ENCODE assay signal across 9 mouse cellular contexts in genomic region chr5:118379245-118380051, GRCm38 (mm10).
A peak's percentile ranks its signal among the peaks of the same experiment; 100 is the strongest.
DNase-seq lines count a peak whose midpoint lies in the region; ATAC-seq lines count a peak whose summit lies in the region.
"Had no signal": no experiment of that assay in that cellular context is flagged by ENCODE, and none has a peak within 500 bp of the region (broad histone marks: within the 10 kb centered on the region; RNA-seq: fewer than 3 reads in every experiment).

No protein-coding gene starts in this region.

- 32% methylated on average over 24 of the region's 24 CpGs for WGBS in midbrain, embryonic 16.5 days
- 36% methylated on average over 24 of the region's 24 CpGs for WGBS in midbrain, embryonic 15.5 days
- 29% methylated on average over 24 of the region's 24 CpGs for WGBS in hindbrain, embryonic 15.5 days
- 55% methylated on average over 24 of the region's 24 CpGs for WGBS in liver, embryonic 12.5 days (ENCODE audit: insufficient replicate concordance)
- 41% methylated on average over 24 of the region's 24 CpGs for WGBS in neural tube, embryonic 12.5 days

- no peak for DNase-seq in adrenal gland, postnatal 36 days

- no peak overlapping the region for H3K4me3 ChIP-seq in midbrain, embryonic 16.5 days (ENCODE audit: low read depth, low read length)
- no peak overlapping the region for H3K4me3 ChIP-seq in midbrain, embryonic 15.5 days
- no peak overlapping the region for H3K4me3 ChIP-seq in hindbrain, embryonic 15.5 days
- H3K4me3 ChIP-seq in liver, embryonic 12.5 days: no peak overlapping the region
- H3K4me3 ChIP-seq in neural tube, embryonic 12.5 days: no peak overlapping the region

- ATAC-seq in midbrain, embryonic 16.5 days: no peak
- no peak for ATAC-seq in midbrain, embryonic 15.5 days (replicated peaks)
- ATAC-seq in hindbrain, embryonic 15.5 days (ENCODE audit: low FRiP score, low read depth): no peak
- ATAC-seq in liver, embryonic 12.5 days: no peak
- ATAC-seq in neural tube, embryonic 12.5 days (ENCODE audit: low FRiP score, low read depth): no peak
- ATAC-seq in frontal cortex, adult (ENCODE audit: low TSS enrichment): no peak
- no peak for ATAC-seq in granulocyte monocyte progenitor cell, adult 5-6 weeks (replicated peaks; ENCODE audit: poor library complexity, severe bottlenecking)

- H3K4me2 ChIP-seq in midbrain, embryonic 16.5 days (ENCODE audit: low read length): no peak overlapping the region
- H3K4me2 ChIP-seq in midbrain, embryonic 15.5 days: no peak overlapping the region; the same call in 1 of the 2 replicates
- H3K4me2 ChIP-seq in hindbrain, embryonic 15.5 days: no peak overlapping the region
- H3K4me2 ChIP-seq in liver, embryonic 12.5 days: peak overlapping the region; percentile 85
- peak overlapping the region; percentile 14 for H3K4me2 ChIP-seq in neural tube, embryonic 12.5 days (replicated peaks)

- no peaks in the 10 kb centered on the region; the same call in 1 of the 2 replicates for H3K27me3 ChIP-seq in midbrain, embryonic 16.5 days (ENCODE audit: control insufficient read depth, insufficient read depth, low read depth, low read length)
- 0 out of 2 replicates have a peak, but pooled peaks cover 5% of the 10 kb centered on the region for H3K27me3 ChIP-seq in midbrain, embryonic 15.5 days (replicated peaks)
- no peaks in the 10 kb centered on the region for H3K27me3 ChIP-seq in hindbrain, embryonic 15.5 days
- peaks cover 63% of the 10 kb centered on the region for H3K27me3 ChIP-seq in liver, embryonic 12.5 days (replicated peaks)
- peaks cover 6% of the 10 kb centered on the region; the same call in 1 of the 2 replicates for H3K27me3 ChIP-seq in neural tube, embryonic 12.5 days (replicated peaks)

- H3K9me3 ChIP-seq in midbrain, embryonic 16.5 days (replicated peaks; ENCODE audit: control insufficient read depth, low read length, poor library complexity, severe bottlenecking): no peaks in the 10 kb centered on the region
- H3K9me3 ChIP-seq in midbrain, embryonic 15.5 days: no peaks in the 10 kb centered on the region
- H3K9me3 ChIP-seq in hindbrain, embryonic 15.5 days: no peaks in the 10 kb centered on the region
- H3K9me3 ChIP-seq in liver, embryonic 12.5 days (replicated peaks): no peaks in the 10 kb centered on the region
- no peaks in the 10 kb centered on the region for H3K9me3 ChIP-seq in neural tube, embryonic 12.5 days
- H3K9me3 ChIP-seq: limb, embryonic 12.5 days had no signal

- H3K9ac ChIP-seq in midbrain, embryonic 16.5 days (ENCODE audit: low read depth, low read length): peak overlapping the region; percentile 5; the same call in 1 of the 2 replicates
- H3K9ac ChIP-seq in midbrain, embryonic 15.5 days: no peak overlapping the region
- no peak overlapping the region for H3K9ac ChIP-seq in hindbrain, embryonic 15.5 days
- no peak overlapping the region for H3K9ac ChIP-seq in liver, embryonic 12.5 days
- no peak overlapping the region for H3K9ac ChIP-seq in neural tube, embryonic 12.5 days

- H3K27ac ChIP-seq in midbrain, embryonic 16.5 days (ENCODE audit: low read length): no peak overlapping the region
- no peak overlapping the region for H3K27ac ChIP-seq in midbrain, embryonic 15.5 days
- peak overlapping the region; percentile 85 for H3K27ac ChIP-seq in hindbrain, embryonic 15.5 days (replicated peaks)
- H3K27ac ChIP-seq in liver, embryonic 12.5 days: no peak overlapping the region
- H3K27ac ChIP-seq in neural tube, embryonic 12.5 days: 0 out of 2 replicates have a peak overlapping the region, but pooled peaks have one; percentile 62

- H3K4me1 ChIP-seq in midbrain, embryonic 16.5 days (ENCODE audit: control insufficient read depth, insufficient read depth, low read length): peaks cover 7% of the 10 kb centered on the region
- peaks cover 21% of the 10 kb centered on the region for H3K4me1 ChIP-seq in midbrain, embryonic 15.5 days
- peaks cover 42% of the 10 kb centered on the region for H3K4me1 ChIP-seq in hindbrain, embryonic 15.5 days (replicated peaks)
- H3K4me1 ChIP-seq in liver, embryonic 12.5 days: peaks cover 42% of the 10 kb centered on the region
- peaks cover 31% of the 10 kb centered on the region for H3K4me1 ChIP-seq in neural tube, embryonic 12.5 days

- no peaks in the 10 kb centered on the region for H3K36me3 ChIP-seq in midbrain, embryonic 16.5 days (ENCODE audit: control insufficient read depth, insufficient read depth, low read length)
- H3K36me3 ChIP-seq in midbrain, embryonic 15.5 days (replicated peaks): no peaks in the 10 kb centered on the region
- H3K36me3 ChIP-seq in hindbrain, embryonic 15.5 days: no peaks in the 10 kb centered on the region
- H3K36me3 ChIP-seq in liver, embryonic 12.5 days: no peaks in the 10 kb centered on the region
- H3K36me3 ChIP-seq in neural tube, embryonic 12.5 days: no peaks in the 10 kb centered on the region
- H3K36me3 ChIP-seq: limb, embryonic 12.5 days had no signal

Comparison
In these comparisons a context has a peak if more than half of its experiments do, and no peak if none do; other contexts are left out.
1. H3K27ac ChIP-seq: peak in hindbrain, embryonic 15.5 days (single experiment) and neural tube, embryonic 12.5 days (single experiment); none in midbrain, embryonic 16.5 days (single experiment), midbrain, embryonic 15.5 days (single experiment) and liver, embryonic 12.5 days (single experiment).
2. H3K4me2 ChIP-seq: peak in liver, embryonic 12.5 days (single experiment) and neural tube, embryonic 12.5 days (single experiment); none in midbrain, embryonic 16.5 days (single experiment), midbrain, embryonic 15.5 days (single experiment) and hindbrain, embryonic 15.5 days (single experiment).